Mouse (Mus musculus) heart, postnatal 14 days (tissue): Measurements from ENCODE around the gene Akap13. TPM values are rescaled to one million over a fixed set of nuclear protein-coding genes. Genes with fewer than 3 reads are reported as not detected.

Experiments
- DNase-seq, 2 experiments: peaks; one replicate each; pipeline ENCODE4 v3.0.0; 2021 to 2022
- intact Hi-C: fragments of 180-260 bp; cut with DNase I; formaldehyde crosslinking; loops from one replicate; pipeline ENCODE4 v1.15.1; 2025
- total RNA-seq, 2 experiments: library from RNA; stranded (reverse); gene quantifications; 2 replicates each; pipeline ENCODE4 v1.2.3; 2021

The Akap13 gene
- total RNA-seq, 2 experiments from 2014 or later, result 76.2 to 80.5 TPM

- intact Hi-C loops, result no loop called here
- DNase-seq, result no peak
These were observed 128.8 kb downstream of the Akap13 start for GRCm38 (mm10) chr7:75584100-75584499.

- intact Hi-C loops, result no loop called here
- DNase-seq, result no peak
These were observed 130.1 kb downstream of the Akap13 start for GRCm38 (mm10) chr7:75585409-75585808.

GRCm38 (mm10) chr7:75586113-75586512 is 130.8 kb downstream of the Akap13 start:
- peak in 1 of 2 experiments; percentile 28 for DNase-seq
- intact Hi-C loops, result no loop called here

GRCm38 (mm10) chr7:75587727-75588126 is 132.4 kb downstream of the Akap13 start:
- intact Hi-C loops, result no loop called here
- DNase-seq, result no peak

- no peak for DNase-seq
- intact Hi-C loops, result no loop called here
These were observed 134.1 kb downstream of the Akap13 start for GRCm38 (mm10) chr7:75589304-75589973.

- no peak for DNase-seq
- intact Hi-C loops, result no loop called here
These were observed 136.6 kb downstream of the Akap13 start for GRCm38 (mm10) chr7:75591961-75592360.

GRCm38 (mm10) chr7:75594801-75595200 is 139.5 kb downstream of the Akap13 start:
- intact Hi-C loops, result no loop called here
- DNase-seq, result peak in 1 of 2 experiments; percentile 46

GRCm38 (mm10) chr7:75595268-75595667 is 139.9 kb downstream of the Akap13 start:
- intact Hi-C loops, result no loop called here
- no peak for DNase-seq

GRCm38 (mm10) chr7:75596058-75596748 is 140.9 kb downstream of the Akap13 start:
- intact Hi-C loops, result no loop called here
- DNase-seq, result no peak

GRCm38 (mm10) chr7:75597840-75598239 is 142.5 kb downstream of the Akap13 start:
- intact Hi-C loops, result no loop called here
- DNase-seq, result no peak

- no peak for DNase-seq
- intact Hi-C loops, result no loop called here
These were observed 145.2 kb downstream of the Akap13 start for GRCm38 (mm10) chr7:75600360-75601075.

GRCm38 (mm10) chr7:75607248-75607647 is 151.9 kb downstream of the Akap13 start:
- intact Hi-C loops, result no loop called here
- DNase-seq, result no peak

GRCm38 (mm10) chr7:75608716-75609115 is 153.4 kb downstream of the Akap13 start:
- peak in 1 of 2 experiments; percentile 17 for DNase-seq
- intact Hi-C loops, result loop anchor here (2.0 kb wide), 1 partner anchor 238 kb away; no protein-coding TSS in a partner anchor

- intact Hi-C loops, result loop anchor here (2.0 to 5.0 kb wide), 4 partner anchors 32 to 239 kb away; partner anchors contain the start of gene Akap13
- DNase-seq, result peak; percentile 35 to 59
These were observed 154.3 kb downstream of the Akap13 start for GRCm38 (mm10) chr7:75609456-75610262.

GRCm38 (mm10) chr7:75610391-75610790 is 155.1 kb downstream of the Akap13 start:
- DNase-seq, result peak in 1 of 2 experiments; percentile 27

GRCm38 (mm10) chr7:75611261-75611950 is 156.1 kb downstream of the Akap13 start:
- intact Hi-C loops, result loop anchor here (5.0 kb wide), 3 partner anchors 34 to 214 kb away; partner anchors contain the start of gene Akap13
- no peak for DNase-seq

More at GRCm38 (mm10) chr7:75610391-75610790, 155.1 kb downstream of the Akap13 start:
- intact Hi-C loops, result loop anchor here (5.0 kb wide), 3 partner anchors 33 to 213 kb away; partner anchors contain the start of gene Akap13

GRCm38 (mm10) chr7:75612000-75612682 is 156.8 kb downstream of the Akap13 start:
- intact Hi-C loops, result loop anchor here (2.0 to 5.0 kb wide), 4 partner anchors 27 to 215 kb away; partner anchors contain the start of gene Akap13
- peak; percentile 61 to 70 for DNase-seq

GRCm38 (mm10) chr7:75612683-75613053 is 157.3 kb downstream of the Akap13 start:
- intact Hi-C loops, result loop anchor here (2.0 to 5.0 kb wide), 4 partner anchors 26 to 215 kb away; partner anchors contain the start of gene Akap13
- DNase-seq, result peak in 1 of 2 experiments; percentile 18

GRCm38 (mm10) chr7:75613240-75613639 is 157.9 kb downstream of the Akap13 start:
- no peak for DNase-seq
- intact Hi-C loops, result loop anchor here (2.0 to 5.0 kb wide), 4 partner anchors 26 to 216 kb away; partner anchors contain the start of gene Akap13
